Mouse (Mus musculus) brown adipose tissue, adult 24 weeks (tissue): ENCODE measurements around the gene Plcl1. TPM values are rescaled to one million over a fixed set of nuclear protein-coding genes. Genes with fewer than 3 reads are reported as not detected.

Source experiments
- H3K27ac ChIP-seq: fragments of 200-500 bp; replicated peaks from 2 replicates; pipeline ENCODE4 v1.5.1; 2012; ENCODE audit warnings: low read depth, mild to moderate bottlenecking, low read length
- H3K4me1 ChIP-seq: fragments of 200-500 bp; 2 replicates; pipeline ENCODE4 v1.6.1; 2012; ENCODE audit warnings: low read length, mixed read lengths; ENCODE audit not compliant: control insufficient read depth, insufficient read depth, insufficient read length
- H3K4me3 ChIP-seq: fragments of 200-500 bp; 2 replicates; pipeline ENCODE4 v1.5.1; 2012; ENCODE audit warnings: low read depth, mild to moderate bottlenecking, low read length, moderate library complexity; ENCODE audit not compliant: insufficient read depth
- polyA plus RNA-seq: library from polyadenylated mRNA; stranded (reverse); fragments of >200 nt; gene quantifications from 2 replicates; pipeline ENCODE4 v1.2.4, GENCODE M21; 2012; ENCODE audit not compliant: missing spikeins, insufficient read depth, insufficient read length

Gene Plcl1
- 0.63 and 1.2 TPM in 2 replicates for polyA plus RNA-seq

DNA sequence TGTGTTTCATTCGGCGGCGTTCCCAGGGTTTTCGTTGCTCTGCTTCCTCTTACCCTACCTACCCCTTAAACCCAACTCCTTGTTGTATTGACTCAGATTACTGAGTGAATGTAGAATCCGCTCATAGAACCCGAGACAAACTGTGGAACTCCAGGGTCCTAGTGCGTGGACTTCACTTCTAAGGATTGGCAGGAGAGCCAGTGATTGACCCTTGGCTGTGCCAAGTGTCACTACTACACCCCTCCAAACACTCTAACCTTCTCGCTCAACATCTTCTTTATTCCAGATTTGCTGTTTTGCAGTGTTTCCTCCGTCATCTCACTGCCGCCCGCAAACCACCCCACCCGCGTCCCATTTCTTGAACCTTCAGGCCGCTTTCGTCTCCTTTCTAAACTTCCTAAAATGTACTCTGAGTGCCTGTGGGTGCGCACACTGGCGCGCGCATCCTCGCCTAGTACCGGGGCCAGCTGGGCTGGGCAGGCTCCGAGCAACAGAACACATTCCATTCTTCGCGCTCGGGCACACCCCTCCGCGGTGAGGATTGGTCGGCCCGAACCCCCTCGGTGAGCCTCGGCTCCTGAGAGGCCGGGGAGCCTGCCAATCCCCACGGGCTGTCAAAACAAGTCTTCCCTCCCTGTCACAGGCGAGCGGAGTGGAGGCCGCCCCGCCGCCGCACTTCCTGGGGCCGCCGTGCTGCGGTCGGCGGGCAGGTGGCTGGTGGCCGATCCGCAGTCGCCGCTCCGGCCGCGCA, at the start of gene Plcl1:
Gene Plcl1 (plus strand): TSS at position 650 of the 751 bp plus-strand sequence.
- H3K4me1 ChIP-seq = no peaks in the 10 kb centered on the region
- peak within 1 kb of the TSS; percentile 71 for H3K4me3 ChIP-seq
- H3K27ac ChIP-seq = peak within 1 kb of the TSS; percentile 13; the same call in 1 of the 2 replicates

DNA sequence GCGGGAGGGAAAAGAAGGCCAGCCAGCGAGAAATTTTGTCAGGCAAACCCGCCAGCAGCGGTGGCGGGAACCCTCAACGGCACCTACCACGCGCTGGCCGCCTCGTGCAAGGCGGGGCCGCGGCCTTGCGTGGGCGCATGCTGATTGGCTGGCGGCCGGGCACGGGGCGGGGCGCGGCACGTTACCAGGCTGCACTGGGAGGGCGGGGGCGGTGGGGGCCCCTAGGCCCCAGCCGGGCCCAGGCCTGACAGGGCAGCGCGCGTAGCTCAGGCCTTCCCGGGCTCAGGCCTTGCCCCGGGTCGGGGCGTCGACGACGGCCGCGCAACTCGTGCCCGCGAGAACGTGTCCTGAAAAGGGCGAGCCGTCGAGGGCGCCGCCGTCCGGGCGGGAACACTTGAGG, 43.1 kb upstream of the Plcl1 start:
- H3K27ac ChIP-seq = no peak overlapping the region
- H3K4me1 ChIP-seq = peaks cover 4% of the 10 kb centered on the region
- H3K4me3 ChIP-seq = no peak overlapping the region

DNA sequence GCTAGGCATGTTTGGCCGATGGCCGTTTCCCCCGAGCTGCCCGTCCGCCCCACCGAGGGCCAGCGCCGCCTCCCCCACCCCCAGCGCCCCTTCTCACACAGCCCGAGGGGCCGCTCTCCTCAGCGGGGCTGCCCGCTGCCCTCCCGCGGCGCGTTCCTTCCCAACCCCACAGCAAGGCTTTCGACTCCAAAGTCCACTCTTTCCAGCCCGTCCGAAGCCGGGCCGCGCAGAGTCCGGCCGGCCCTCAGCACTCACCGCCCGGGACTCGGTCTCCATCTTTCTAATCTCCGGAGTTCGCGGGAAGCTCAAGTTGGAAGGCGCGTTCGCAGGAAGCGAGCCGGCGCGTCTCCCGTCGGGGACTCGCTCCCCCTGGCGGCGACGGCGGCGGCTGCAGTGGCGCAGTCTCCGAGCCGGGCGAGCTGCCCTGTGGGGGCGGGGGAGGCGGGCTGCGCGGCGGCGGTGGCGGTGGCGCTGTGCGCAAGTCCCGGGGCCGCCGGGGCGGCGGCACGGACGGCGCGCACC, 42.6 kb upstream of the Plcl1 start, which contains the start of gene Boll:
Gene Boll (minus strand): TSS at position 426 of the 522 bp plus-strand sequence.
- H3K4me1 ChIP-seq = peaks cover 4% of the 10 kb centered on the region

DNA sequence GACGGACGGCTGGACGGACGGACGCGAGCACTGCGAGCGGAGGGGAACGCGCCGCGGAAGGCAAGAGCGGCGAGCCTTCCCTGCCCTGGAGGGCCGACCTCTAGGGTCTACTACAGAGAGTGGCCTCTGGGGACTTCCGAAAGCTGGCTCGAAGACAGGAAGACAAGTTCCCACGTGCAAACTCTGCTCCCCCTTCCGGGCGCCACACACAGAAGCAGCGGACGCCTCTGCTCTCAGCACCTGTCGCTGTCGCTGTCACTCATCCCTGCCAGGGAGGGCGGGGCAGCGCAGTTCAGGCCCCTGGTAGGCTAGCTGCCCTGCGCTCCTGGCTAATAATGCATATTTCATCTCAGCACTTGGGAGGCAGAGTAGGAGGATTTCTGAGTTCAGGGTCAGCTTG, 42.1 kb upstream of the Plcl1 start:
- Histone ChIP-seq H3K27ac (no peak overlapping the region), H3K4me1 (peaks cover 4% of the 10 kb centered on the region), H3K4me3 (peak overlapping the region; percentile 64)

More for the DNA sequence above, 42.6 kb upstream of the Plcl1 start, which contains the start of gene Boll:
- H3K27ac ChIP-seq = no peak within 1 kb of the TSS
- H3K4me3 ChIP-seq = peak within 1 kb of the TSS; percentile 64

DNA sequence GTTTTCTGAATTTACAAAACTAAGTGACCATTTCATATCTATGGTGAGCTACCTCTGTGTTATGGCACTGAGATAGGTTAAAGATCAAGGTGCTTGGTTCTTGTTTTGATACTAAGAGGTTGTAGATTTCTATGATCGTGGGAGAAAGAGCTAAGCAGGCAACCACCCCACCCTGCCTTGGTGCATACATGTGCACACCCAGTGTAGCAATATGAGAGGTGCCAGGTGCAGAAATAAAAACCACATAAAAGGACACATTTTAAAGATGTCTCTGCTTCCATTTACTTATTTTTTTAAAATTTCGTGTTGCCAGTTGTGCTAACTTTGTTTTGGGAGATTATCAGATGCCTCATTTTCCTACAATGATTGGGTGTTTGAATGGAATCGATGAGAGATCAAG, 33.1 kb upstream of the Plcl1 start:
- Histone ChIP-seq H3K4me3 (no peak overlapping the region), H3K4me1 (no peaks in the 10 kb centered on the region), H3K27ac (no peak overlapping the region)

DNA sequence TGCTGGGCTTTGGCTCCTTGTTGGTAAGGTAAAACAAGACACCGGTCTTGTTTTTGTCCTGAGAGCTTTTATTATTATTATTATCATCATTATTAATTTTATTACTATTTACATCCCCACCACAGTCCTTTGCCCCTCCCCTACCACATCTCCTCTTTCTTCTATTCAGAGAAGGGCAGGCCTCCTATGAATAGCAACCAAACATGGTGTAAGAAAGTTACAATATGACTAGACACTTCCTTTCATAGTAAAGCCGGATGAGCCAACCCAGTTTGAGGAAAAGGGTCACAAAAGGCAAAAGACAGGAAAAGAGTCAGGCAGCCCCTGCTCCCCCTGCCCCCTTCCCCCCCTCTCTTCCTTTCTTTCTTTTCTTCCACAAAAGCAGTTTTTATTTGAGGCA, 25.2 kb upstream of the Plcl1 start:
- no peak overlapping the region for H3K4me3 ChIP-seq
- no peaks in the 10 kb centered on the region for H3K4me1 ChIP-seq
- no peak overlapping the region for H3K27ac ChIP-seq

DNA sequence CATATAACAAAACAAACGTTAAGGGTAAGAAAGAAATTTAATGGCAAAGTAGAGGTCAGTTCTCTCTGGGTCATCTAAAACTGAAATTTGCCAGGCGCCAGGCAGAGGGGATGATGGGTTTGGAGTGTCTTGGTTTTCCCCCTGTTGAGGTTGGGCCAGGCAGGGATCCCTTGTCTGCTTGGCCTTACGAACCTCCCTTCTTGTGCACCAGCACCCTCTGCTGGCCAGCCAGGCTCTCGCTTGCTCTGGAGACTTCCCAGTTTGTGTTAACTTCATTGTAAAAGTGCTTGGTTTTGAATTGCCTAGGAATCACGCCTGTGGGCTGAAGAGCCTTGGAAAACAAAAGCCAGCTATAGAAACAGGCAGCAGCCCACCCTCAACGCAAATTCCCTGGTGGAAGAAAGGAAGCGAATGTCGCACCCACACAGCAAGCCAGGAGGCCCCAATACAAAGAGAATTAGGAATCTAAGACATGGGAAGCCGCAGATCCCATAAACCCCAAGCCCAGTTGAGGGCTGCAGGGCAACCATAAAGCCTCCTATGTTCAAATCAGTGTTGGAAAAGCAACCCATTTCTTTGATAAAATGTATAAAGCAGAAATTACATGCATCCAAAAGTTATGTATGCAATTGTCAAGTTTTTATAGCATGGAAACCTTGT, 22.5 kb upstream of the Plcl1 start:
- Histone ChIP-seq H3K4me3 (no peak overlapping the region), H3K4me1 (no peaks in the 10 kb centered on the region), H3K27ac (no peak overlapping the region)

DNA sequence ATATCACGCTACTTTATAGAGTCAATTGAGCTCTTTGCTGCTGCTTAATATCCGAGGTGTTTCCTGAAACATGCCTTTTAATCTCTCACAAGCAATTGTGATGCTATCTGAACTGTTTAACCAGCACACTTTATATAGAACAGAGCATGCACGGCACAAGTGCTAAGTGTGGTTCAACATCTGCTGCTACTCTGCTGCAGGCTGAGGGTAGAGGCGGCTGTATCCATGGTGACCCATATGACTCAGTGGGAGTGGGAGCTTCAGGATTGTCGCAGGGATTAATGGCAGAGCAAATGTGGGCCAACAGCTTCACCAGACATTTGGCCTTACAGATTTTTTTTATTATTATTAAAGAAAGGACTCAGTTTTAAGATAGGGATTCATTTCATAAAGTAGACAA, 5.8 kb upstream of the Plcl1 start:
- H3K4me1 ChIP-seq = no peaks in the 10 kb centered on the region
- no peak overlapping the region for H3K27ac ChIP-seq
- H3K4me3 ChIP-seq = no peak overlapping the region

DNA sequence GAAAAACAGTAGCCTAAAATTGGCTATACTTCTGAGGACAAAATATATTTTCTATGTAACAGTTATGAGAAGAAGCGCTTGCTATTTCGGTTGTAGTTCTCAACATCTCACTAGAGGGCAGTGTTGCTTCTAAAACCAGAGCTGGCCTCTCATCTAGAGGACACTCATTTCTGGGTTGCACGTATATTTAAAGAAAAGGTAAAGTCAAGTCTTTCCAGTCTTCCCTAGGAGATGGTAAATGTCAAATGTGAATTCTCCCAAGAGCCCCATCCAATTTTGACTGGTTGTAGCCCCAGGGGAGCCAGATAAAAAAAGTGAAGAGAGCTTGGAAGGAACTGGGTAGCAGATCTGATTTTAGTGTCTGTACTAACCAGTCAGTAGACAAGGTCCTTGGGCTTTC, 1.3 kb upstream of the Plcl1 start:
- Histone ChIP-seq H3K4me1 (no peaks in the 10 kb centered on the region), H3K4me3 (no peak overlapping the region), H3K27ac (no peak overlapping the region)

DNA sequence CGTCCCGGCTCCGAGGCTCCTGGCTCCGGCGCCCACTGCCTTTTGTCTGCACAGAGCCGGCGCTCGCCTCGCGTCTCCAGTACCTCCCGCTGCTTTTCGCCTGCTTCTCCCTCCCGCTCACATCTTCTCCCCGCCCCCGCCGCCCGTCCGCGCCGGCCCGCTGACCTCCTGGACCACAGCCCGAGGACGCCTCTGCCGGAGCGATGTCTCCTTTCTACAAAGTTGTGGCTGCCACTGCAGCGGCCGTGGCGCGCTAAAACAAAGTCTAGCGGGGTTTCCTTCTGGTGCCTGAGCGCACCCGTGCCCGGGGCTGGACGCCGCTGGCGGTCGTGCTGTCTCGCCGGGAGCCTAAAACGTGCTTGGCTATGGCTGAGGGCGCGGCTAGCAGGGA, 297 bp downstream of the Plcl1 start:
- Histone ChIP-seq H3K4me1 (no peaks in the 10 kb centered on the region), H3K27ac (peak overlapping the region; percentile 8; the same call in 1 of the 2 replicates), H3K4me3 (peak overlapping the region; percentile 71)

DNA sequence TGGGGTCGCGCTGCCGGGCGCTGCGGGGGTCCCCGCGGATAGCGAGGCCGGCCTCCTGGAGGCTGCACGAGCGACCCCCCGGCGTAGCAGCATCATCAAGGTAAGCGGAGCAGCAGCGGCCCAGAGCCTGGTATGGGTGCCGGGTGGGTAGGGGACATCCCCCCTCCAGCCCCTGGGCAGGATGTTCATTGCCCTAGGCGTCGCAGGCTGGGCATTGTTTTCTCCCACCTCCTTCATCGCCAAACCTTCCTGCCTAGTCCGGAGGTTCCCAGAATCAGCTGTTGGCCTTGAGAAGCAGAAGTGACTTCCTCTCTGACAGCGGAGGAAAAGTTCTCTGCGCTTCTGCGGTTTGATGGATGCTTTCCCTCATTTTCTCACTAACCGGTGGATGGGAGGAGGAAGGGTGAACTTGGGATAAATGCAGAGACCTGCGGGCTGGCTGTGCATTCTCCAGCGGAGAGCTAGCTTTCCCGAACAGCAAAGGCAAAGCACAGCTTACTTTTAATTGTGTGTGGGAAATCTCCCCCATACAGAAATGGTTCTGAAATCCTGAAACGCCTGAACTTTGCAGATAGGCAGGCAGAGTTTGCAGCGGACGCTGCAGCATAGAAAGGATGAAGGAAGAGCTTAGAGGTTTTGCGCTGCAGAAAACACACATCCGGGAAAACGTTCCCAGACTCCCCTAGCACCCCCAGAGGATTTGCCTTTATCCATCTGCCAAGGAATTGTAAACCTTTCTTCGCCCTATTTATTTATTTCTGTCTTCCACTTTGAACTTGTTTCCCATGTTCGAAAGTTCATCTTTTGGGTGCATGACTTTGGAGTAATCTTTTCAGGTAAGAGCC, 1.0 kb downstream of the Plcl1 start:
- H3K27ac ChIP-seq = 0 out of 2 replicates have a peak overlapping the region, but pooled peaks have one; percentile 13
- peak overlapping the region; percentile 71 for H3K4me3 ChIP-seq
- H3K4me1 ChIP-seq = no peaks in the 10 kb centered on the region

DNA sequence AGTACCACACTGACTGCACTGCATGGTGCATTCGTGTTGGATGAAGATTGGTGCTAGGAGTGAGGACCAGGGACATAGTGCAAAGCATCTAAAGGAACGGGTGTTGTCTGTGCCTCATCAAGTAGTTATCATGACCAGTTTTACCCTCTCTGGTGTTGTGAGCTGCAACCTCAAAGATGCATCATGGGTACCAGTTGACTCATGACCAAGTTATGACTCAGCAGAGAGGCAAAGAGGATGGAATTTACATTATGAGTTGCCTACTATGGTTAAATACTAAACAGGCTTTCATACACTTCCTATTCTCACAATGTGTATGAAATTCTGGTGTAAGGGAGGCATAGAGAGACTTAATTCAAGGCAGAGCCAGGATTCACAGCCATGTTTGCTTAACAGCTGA, 4.9 kb downstream of the Plcl1 start:
- Histone ChIP-seq H3K4me3 (no peak overlapping the region), H3K27ac (no peak overlapping the region), H3K4me1 (no peaks in the 10 kb centered on the region)

DNA sequence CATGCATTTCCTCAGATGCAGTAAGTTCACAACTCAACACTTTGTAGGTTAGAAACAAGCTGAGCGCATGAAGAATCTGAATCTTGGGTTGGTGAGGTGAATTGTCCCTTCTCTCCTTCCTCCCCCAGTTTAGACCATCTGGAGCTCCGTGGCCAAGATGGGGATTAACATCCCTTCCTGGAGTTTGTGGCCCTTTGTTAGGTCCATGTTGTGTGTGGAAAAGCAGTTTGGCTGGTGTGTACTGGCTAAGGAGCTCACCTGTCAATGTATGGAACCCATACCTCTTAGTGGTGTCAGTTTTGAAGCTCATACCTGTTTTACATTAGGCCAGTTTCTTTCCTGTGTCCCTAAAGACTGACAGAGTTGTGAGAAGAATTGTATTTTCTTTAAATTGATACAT, 5.4 kb downstream of the Plcl1 start:
- H3K4me3 ChIP-seq = no peak overlapping the region
- no peak overlapping the region for H3K27ac ChIP-seq
- no peaks in the 10 kb centered on the region for H3K4me1 ChIP-seq

DNA sequence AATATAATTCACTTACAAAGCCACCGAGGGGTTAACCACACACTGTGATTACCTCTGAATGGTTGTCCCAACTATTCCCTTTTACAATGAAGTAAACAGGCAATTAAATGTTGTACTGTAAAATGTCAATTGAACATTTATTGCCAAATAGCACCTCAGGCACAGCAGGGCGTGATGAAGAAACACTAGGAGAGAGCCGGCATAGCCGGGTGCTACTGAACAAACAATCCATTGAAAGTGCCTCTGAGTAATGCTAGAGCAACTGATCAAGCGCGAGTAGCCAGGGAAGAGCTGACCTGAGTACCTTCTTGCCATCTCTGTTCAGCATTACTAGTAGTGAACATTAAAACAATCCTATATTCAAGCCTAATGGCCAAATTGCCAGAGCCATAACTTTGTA, 6.8 kb downstream of the Plcl1 start:
- Histone ChIP-seq H3K4me1 (no peaks in the 10 kb centered on the region), H3K27ac (no peak overlapping the region), H3K4me3 (no peak overlapping the region)

DNA sequence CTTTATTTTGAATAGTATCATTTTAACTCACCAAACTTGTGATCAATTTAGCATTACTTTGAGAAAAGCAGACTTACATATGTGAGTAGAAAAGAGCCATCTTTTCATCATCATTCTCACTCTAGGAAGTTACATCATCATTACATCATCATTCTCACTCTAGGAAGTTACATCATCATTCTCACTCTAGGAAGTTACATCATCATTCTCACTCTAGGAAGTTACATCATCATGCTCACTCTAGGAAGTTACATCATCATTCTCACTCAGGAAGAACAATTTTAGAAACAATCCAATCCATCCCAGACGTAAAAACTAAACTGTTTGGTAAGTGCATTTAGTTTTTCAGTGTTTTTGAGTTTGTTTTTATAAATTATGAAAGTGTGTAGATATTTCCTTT, 7.8 kb downstream of the Plcl1 start:
- no peak overlapping the region for H3K4me3 ChIP-seq
- no peak overlapping the region for H3K27ac ChIP-seq
- H3K4me1 ChIP-seq = no peaks in the 10 kb centered on the region
